Mouse (Mus musculus) cerebellum, adult 9-10 months (tissue): ENCODE measurements around the gene Mylk3.

Experiments used
- DNase-seq: peaks from one replicate; pipeline ENCODE4 v3.0.0; 2022

The Mylk3 gene

GRCm38 (mm10) chr8:85308564-85308963 is 77.6 kb downstream of the Mylk3 start:
- no peak for DNase-seq

- no peak for DNase-seq
These were observed 82.6 kb downstream of the Mylk3 start for GRCm38 (mm10) chr8:85303531-85303930.

- DNase-seq = no peak
These were observed 83.2 kb downstream of the Mylk3 start for GRCm38 (mm10) chr8:85302931-85303330.

- no peak for DNase-seq
These were observed 84.2 kb downstream of the Mylk3 start for GRCm38 (mm10) chr8:85301941-85302340.

GRCm38 (mm10) chr8:85299434-85300077 is 86.6 kb downstream of the Mylk3 start, which contains the start of the genes Orc6 and Vps35:
Gene Orc6 (plus strand): TSS chr8:85299632.
Gene Vps35 (minus strand): TSS chr8:85299802.
- DNase-seq = peak; percentile 96

GRCm38 (mm10) chr8:85298600-85299433 is 87.3 kb downstream of the Mylk3 start:
- DNase-seq = no peak

GRCm38 (mm10) chr8:85286846-85287245 is 99.3 kb downstream of the Mylk3 start:
- DNase-seq = no peak
